Mouse (Mus musculus) embryonic facial prominence, embryonic 11.5 days (tissue): ENCODE data around the gene Togaram2. TPM values are rescaled to one million over a fixed set of nuclear protein-coding genes. Genes with fewer than 3 reads are reported as not detected.

Experiments
- ATAC-seq: fragments of 200-750 bp; cut with Nextera tagmentation; replicated peaks from 2 replicates; pipeline ENCODE4 v1.8.0; 2017; ENCODE audit warnings: low read depth; ENCODE audit not compliant: insufficient number of reproducible peaks, low FRiP score, low TSS enrichment
- DNase-seq: peaks from one replicate; pipeline ENCODE4 v3.0.0-alpha.2; 2015; ENCODE audit warnings: low spot score
- H3K27ac ChIP-seq: fragments of 300-500 bp; sonication (generic); replicated peaks from 2 replicates; pipeline ENCODE4 v1.5.1; 2014; ENCODE audit warnings: mild to moderate bottlenecking, low read depth, low read length, control low read depth
- H3K27me3 ChIP-seq: fragments of 300-500 bp; sonication (generic); 2 replicates; pipeline ENCODE4 v1.6.1; 2014; ENCODE audit warnings: mild to moderate bottlenecking, low read length, moderate library complexity, mixed read lengths; ENCODE audit not compliant: control insufficient read depth, insufficient read depth
- H3K36me3 ChIP-seq: fragments of 300-500 bp; sonication (generic); replicated peaks from 2 replicates; pipeline ENCODE4 v1.6.1; 2014; ENCODE audit warnings: low read depth, mild to moderate bottlenecking, low read length, moderate library complexity, mixed read lengths; ENCODE audit not compliant: control insufficient read depth, insufficient read depth
- H3K4me1 ChIP-seq: fragments of 300-500 bp; sonication (generic); 2 replicates; pipeline ENCODE4 v1.6.1; 2014; ENCODE audit warnings: low read length, mixed read lengths; ENCODE audit not compliant: control insufficient read depth, insufficient read depth
- H3K4me2 ChIP-seq: fragments of 300-500 bp; sonication (generic); 2 replicates; pipeline ENCODE4 v1.6.1; 2014; ENCODE audit warnings: low read depth, mild to moderate bottlenecking, control low read depth, low read length, moderate library complexity
- H3K4me3 ChIP-seq: fragments of 300-500 bp; sonication (generic); 2 replicates; pipeline ENCODE4 v1.5.1; 2014; ENCODE audit warnings: low read depth, low read length, control low read depth
- H3K9ac ChIP-seq: fragments of 300-500 bp; sonication (generic); replicated peaks from 2 replicates; pipeline ENCODE4 v1.6.1; 2014; ENCODE audit warnings: mild to moderate bottlenecking, control low read depth, low read length
- H3K9me3 ChIP-seq: fragments of 300-500 bp; sonication (generic); replicated peaks from 2 replicates; pipeline ENCODE4 v1.6.1; 2016; ENCODE audit warnings: mild to moderate bottlenecking, low read length, inconsistent platforms, mixed read lengths; ENCODE audit not compliant: control insufficient read depth
- WGBS: fragments of 180-500 bp; shearing (Covaris S2); extraction: QIAGEN DNeasy Blood & Tissue Kit; methylation state at CpG from one replicate; pipeline ENCODE4 v1.1.7; 2014; 5-methylcytosine and 5-hydroxymethylcytosine counted together
- polyA plus RNA-seq: library from polyadenylated mRNA; unstranded; fragments of >200 nt; fragmentation: Nextera tagmentation; extraction: Ambion mirVana; gene quantifications from 2 replicates; pipeline ENCODE4 v1.2.1, GENCODE M21; 2014

Gene Togaram2
- polyA plus RNA-seq, 1 experiment from 2014 or later = not detected

- no peak overlapping the region for H3K9ac ChIP-seq
- H3K36me3 ChIP-seq = no peaks in the 10 kb centered on the region
- H3K4me1 ChIP-seq = no peaks in the 10 kb centered on the region
- no peak overlapping the region for H3K27ac ChIP-seq
- H3K9me3 ChIP-seq = no peaks in the 10 kb centered on the region
- WGBS = 62% methylated on average over 3 of the region's 3 CpGs
- DNase-seq (no peak), ATAC-seq (no peak)
- H3K4me3 ChIP-seq = no peak overlapping the region
- H3K27me3 ChIP-seq = no peaks in the 10 kb centered on the region
- H3K4me2 ChIP-seq = no peak overlapping the region
Observed at GRCm38 (mm10) chr17:71715034-71715433, 42.0 kb downstream of the Togaram2 start.

GRCm38 (mm10) chr17:71717881-71718625, 45.0 kb downstream of the Togaram2 start:
- no peak overlapping the region for H3K27ac ChIP-seq
- H3K36me3 ChIP-seq = no peaks in the 10 kb centered on the region
- WGBS = 92% methylated on average over 8 of the region's 8 CpGs
- H3K9me3 ChIP-seq = no peaks in the 10 kb centered on the region
- no peaks in the 10 kb centered on the region for H3K27me3 ChIP-seq
- DNase-seq (no peak), ATAC-seq (no peak)
- H3K4me2 ChIP-seq = no peak overlapping the region
- H3K9ac ChIP-seq = no peak overlapping the region
- H3K4me3 ChIP-seq = no peak overlapping the region
- H3K4me1 ChIP-seq = no peaks in the 10 kb centered on the region

GRCm38 (mm10) chr17:71720434-71720833, 47.4 kb downstream of the Togaram2 start:
- H3K9me3 ChIP-seq = no peaks in the 10 kb centered on the region
- no peaks in the 10 kb centered on the region for H3K27me3 ChIP-seq
- no peak overlapping the region for H3K9ac ChIP-seq
- ATAC-seq = no peak
- no peaks in the 10 kb centered on the region for H3K4me1 ChIP-seq
- H3K4me3 ChIP-seq = no peak overlapping the region
- DNase-seq = no peak
- no peak overlapping the region for H3K4me2 ChIP-seq
- H3K27ac ChIP-seq = no peak overlapping the region
- no peaks in the 10 kb centered on the region for H3K36me3 ChIP-seq

GRCm38 (mm10) chr17:71721019-71721418, 48.0 kb downstream of the Togaram2 start:
- DNase-seq (no peak), ATAC-seq (no peak)
- H3K9me3 ChIP-seq = no peaks in the 10 kb centered on the region
- H3K4me1 ChIP-seq = no peaks in the 10 kb centered on the region
- no peaks in the 10 kb centered on the region for H3K36me3 ChIP-seq
- H3K27ac ChIP-seq = no peak overlapping the region
- H3K4me2 ChIP-seq = no peak overlapping the region
- WGBS = 89% methylated on average over 3 of the region's 3 CpGs
- H3K4me3 ChIP-seq = no peak overlapping the region
- no peak overlapping the region for H3K9ac ChIP-seq
- no peaks in the 10 kb centered on the region for H3K27me3 ChIP-seq

- no peaks in the 10 kb centered on the region for H3K27me3 ChIP-seq
- ATAC-seq (no peak), DNase-seq (no peak)
- no peak overlapping the region for H3K4me2 ChIP-seq
- no peaks in the 10 kb centered on the region for H3K9me3 ChIP-seq
- H3K4me3 ChIP-seq = no peak overlapping the region
- 71% methylated on average over 2 of the region's 2 CpGs for WGBS
- H3K9ac ChIP-seq = no peak overlapping the region
- no peaks in the 10 kb centered on the region for H3K4me1 ChIP-seq
- H3K36me3 ChIP-seq = no peaks in the 10 kb centered on the region
- no peak overlapping the region for H3K27ac ChIP-seq
Observed at GRCm38 (mm10) chr17:71730655-71731054, 57.6 kb downstream of the Togaram2 start.

- no peak for ATAC-seq
- H3K36me3 ChIP-seq = no peaks in the 10 kb centered on the region
Observed at GRCm38 (mm10) chr17:71736442-71736841, 63.4 kb downstream of the Togaram2 start.

GRCm38 (mm10) chr17:71742156-71742555, 69.1 kb downstream of the Togaram2 start:
- WGBS = 89% methylated on average over 3 of the region's 3 CpGs
- Histone ChIP-seq H3K27ac (no peak overlapping the region), H3K4me1 (no peaks in the 10 kb centered on the region), H3K4me2 (no peak overlapping the region), H3K9ac (no peak overlapping the region), H3K4me3 (no peak overlapping the region), H3K27me3 (no peaks in the 10 kb centered on the region), H3K36me3 (no peaks in the 10 kb centered on the region), H3K9me3 (no peaks in the 10 kb centered on the region)
- DNase-seq = no peak
- no peak for ATAC-seq

More at GRCm38 (mm10) chr17:71736442-71736841, 63.4 kb downstream of the Togaram2 start:
- Histone ChIP-seq H3K27me3 (no peaks in the 10 kb centered on the region), H3K4me3 (no peak overlapping the region), H3K4me2 (no peak overlapping the region), H3K9me3 (no peaks in the 10 kb centered on the region), H3K27ac (no peak overlapping the region), H3K9ac (no peak overlapping the region), H3K4me1 (no peaks in the 10 kb centered on the region)
- no peak for DNase-seq
- WGBS = 65% methylated on average over 3 of the region's 3 CpGs

- Histone ChIP-seq H3K9ac (no peak overlapping the region), H3K27ac (no peak overlapping the region), H3K27me3 (no peaks in the 10 kb centered on the region), H3K4me1 (no peaks in the 10 kb centered on the region), H3K9me3 (no peaks in the 10 kb centered on the region), H3K4me2 (no peak overlapping the region), H3K36me3 (no peaks in the 10 kb centered on the region), H3K4me3 (no peak overlapping the region)
- ATAC-seq (no peak), DNase-seq (no peak)
- WGBS = 34% methylated on average over 5 of the region's 5 CpGs
Observed at GRCm38 (mm10) chr17:71742935-71743334, 69.9 kb downstream of the Togaram2 start.
